Mouse (Mus musculus): Measurements from ENCODE around the gene Kalrn. TPM values are rescaled to one million over a fixed set of nuclear protein-coding genes. Genes with fewer than 3 reads are reported as not detected.
A peak's percentile ranks its signal among the peaks of the same experiment; 100 is the strongest.

Kalrn gene
- polyA plus RNA-seq, 1 experiment from 2014 or later, result 33.2 TPM

DNA sequence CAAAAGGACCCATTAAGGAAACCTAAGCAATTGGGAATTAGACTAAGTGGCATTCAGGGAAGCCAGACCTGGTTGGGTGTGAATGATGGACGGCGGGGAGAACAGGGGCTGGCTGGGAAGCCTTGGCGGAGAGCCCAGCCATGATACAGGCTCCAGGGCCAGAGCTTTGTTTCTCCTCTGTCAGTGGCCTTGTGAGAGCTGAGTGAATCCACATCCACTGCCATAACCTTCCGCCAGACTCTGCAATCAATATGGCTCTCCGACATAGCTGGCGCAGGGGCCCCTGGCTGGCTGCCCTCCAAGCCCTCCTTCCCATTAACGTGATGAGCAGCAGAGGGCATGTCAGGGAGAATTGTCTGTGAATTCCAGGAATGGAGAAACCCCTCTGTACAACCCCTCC lies 117.0 kb downstream of the Kalrn start:
- H3K9me3 ChIP-seq (replicated peaks), result no peaks in the 10 kb centered on the region
- ATAC-seq (ENCODE audit: low FRiP score), result peak; percentile 77
- no peak overlapping the region for H3K4me2 ChIP-seq (replicated peaks)
- H3K9ac ChIP-seq, result no peak overlapping the region
- no peaks in the 10 kb centered on the region for H3K36me3 ChIP-seq
- 53% methylated on average over 7 of the region's 7 CpGs for WGBS
- H3K4me3 ChIP-seq, result no peak overlapping the region
- H3K27me3 ChIP-seq, result no peaks in the 10 kb centered on the region
- peaks cover 23% of the 10 kb centered on the region for H3K4me1 ChIP-seq
- H3K27ac ChIP-seq, result 0 out of 2 replicates have a peak overlapping the region, but pooled peaks have one; percentile 62

DNA sequence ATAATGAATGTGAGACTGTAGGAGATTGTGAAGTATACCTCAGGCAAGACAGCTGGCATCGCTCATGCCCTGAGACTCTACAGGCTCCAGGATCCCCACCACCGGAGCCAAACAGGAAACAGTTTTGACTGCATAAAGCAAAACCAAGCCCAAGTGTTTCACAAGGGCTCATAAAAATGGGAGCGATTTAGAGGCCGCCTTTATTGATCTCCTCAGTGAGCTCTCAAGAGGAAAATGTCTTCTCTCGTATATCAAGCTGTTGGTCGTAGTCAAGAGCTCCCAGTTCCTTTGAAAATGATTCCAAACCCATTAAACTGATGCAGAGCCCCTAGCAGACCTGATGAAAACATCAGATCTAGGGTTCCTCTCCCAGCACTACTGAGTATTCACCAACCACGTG lies 127.7 kb downstream of the Kalrn start:
- Histone ChIP-seq H3K9ac (no peak overlapping the region), H3K4me2 (replicated peaks) (no peak overlapping the region), H3K4me1 (peaks cover 31% of the 10 kb centered on the region), H3K4me3 (no peak overlapping the region), H3K9me3 (replicated peaks) (no peaks in the 10 kb centered on the region), H3K27ac (no peak overlapping the region), H3K36me3 (no peaks in the 10 kb centered on the region), H3K27me3 (no peaks in the 10 kb centered on the region)
- WGBS, result 85% methylated on average over 7 of the region's 7 CpGs
- no peak for ATAC-seq (ENCODE audit: low FRiP score)

DNA sequence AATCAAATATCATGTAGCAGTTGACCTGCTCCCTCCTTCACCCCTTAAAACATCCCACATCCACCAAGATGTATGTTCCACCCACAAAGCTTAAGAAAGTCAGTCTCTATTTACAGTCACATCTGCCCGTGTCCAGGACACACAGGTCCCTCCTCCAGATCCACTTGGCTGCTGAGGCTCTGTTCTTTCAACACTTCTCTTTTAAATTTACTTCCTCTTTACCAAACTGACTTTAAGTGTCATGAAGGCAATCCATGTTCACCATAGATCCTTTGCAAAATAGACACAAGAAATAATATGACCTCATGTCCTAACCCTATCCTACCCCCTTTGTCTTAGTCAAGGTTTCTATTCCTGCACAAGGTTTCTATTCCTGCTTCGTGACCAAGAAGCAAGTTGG lies 131.6 kb downstream of the Kalrn start:
- no peaks in the 10 kb centered on the region for H3K36me3 ChIP-seq
- no peak overlapping the region for H3K9ac ChIP-seq
- H3K4me3 ChIP-seq, result no peak overlapping the region
- H3K27me3 ChIP-seq, result no peaks in the 10 kb centered on the region
- peaks cover 46% of the 10 kb centered on the region for H3K4me1 ChIP-seq
- WGBS, result 86% methylated on average over 2 of the region's 2 CpGs
- no peaks in the 10 kb centered on the region for H3K9me3 ChIP-seq (replicated peaks)
- H3K4me2 ChIP-seq (replicated peaks), result no peak overlapping the region
- peak overlapping the region; percentile 72 for H3K27ac ChIP-seq
- no peak for ATAC-seq (ENCODE audit: low FRiP score)

GRCm38 (mm10) chr16:34440994-34441414 lies 132.3 kb downstream of the Kalrn start:
- no peak overlapping the region for H3K9ac ChIP-seq
- 34% methylated on average over 4 of the region's 4 CpGs for WGBS
- peak; percentile 80 for ATAC-seq (ENCODE audit: low FRiP score)
- no peaks in the 10 kb centered on the region for H3K36me3 ChIP-seq
- H3K27ac ChIP-seq, result peak overlapping the region; percentile 72
- peaks cover 44% of the 10 kb centered on the region for H3K4me1 ChIP-seq
- no peak overlapping the region for H3K4me2 ChIP-seq (replicated peaks)
- H3K4me3 ChIP-seq, result no peak overlapping the region
- no peaks in the 10 kb centered on the region for H3K9me3 ChIP-seq (replicated peaks)
- no peaks in the 10 kb centered on the region for H3K27me3 ChIP-seq

DNA sequence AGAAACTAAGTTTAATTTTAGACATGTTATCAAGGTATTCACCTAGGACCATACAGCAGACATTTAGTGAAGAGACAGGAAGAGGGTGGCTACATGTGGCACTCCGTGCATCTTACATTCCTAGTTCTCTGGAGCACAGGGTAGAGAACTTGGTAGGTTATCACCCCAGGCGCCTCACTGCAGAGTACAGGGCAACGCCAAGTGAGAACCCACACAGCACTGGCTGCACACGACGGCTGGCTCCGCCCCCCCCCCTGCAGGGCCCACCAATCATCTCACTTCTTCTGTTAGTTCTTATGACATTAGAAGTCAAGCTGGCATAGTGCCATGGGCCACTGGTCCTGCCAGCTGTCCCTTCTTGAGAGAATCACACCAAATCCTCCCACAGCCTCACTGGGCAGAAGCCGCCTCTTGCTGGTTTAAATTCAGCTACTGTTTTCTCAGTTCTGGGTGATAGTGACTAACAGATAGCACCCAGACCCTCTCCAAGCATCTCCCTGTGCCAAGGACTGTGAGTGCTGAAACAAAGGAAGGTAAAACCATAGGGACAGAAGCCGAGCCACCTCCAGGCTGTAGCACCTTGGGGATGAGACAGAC lies 133.2 kb downstream of the Kalrn start:
- peak overlapping the region; percentile 72 for H3K27ac ChIP-seq
- H3K4me1 ChIP-seq, result peaks cover 39% of the 10 kb centered on the region
- H3K9ac ChIP-seq, result no peak overlapping the region
- no peak overlapping the region for H3K4me2 ChIP-seq (replicated peaks)
- 73% methylated on average over 8 of the region's 8 CpGs for WGBS
- no peaks in the 10 kb centered on the region for H3K27me3 ChIP-seq
- no peak overlapping the region for H3K4me3 ChIP-seq
- ATAC-seq (ENCODE audit: low FRiP score), result peak; percentile 55
- H3K9me3 ChIP-seq (replicated peaks), result no peaks in the 10 kb centered on the region
- H3K36me3 ChIP-seq, result no peaks in the 10 kb centered on the region

DNA sequence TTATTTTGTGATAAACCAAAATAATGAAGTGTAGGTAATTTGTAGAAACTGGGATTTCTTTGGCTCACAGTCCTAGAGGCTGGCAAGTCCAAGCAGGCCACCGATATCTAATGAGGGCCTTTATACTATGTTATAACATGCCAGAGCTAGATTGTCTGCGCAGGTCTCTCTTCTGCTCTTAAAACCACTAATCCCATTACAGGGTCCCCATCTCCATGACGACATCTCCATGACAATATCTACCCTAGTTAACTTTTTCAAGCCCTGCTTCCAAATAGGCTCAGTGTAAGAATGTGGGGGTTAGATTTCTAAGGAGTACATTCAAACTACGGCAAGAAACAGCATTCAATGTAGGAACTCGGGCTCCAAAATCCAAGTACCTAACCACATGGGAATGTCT lies 143.2 kb downstream of the Kalrn start:
- Histone ChIP-seq H3K4me3 (no peak overlapping the region), H3K27ac (no peak overlapping the region), H3K9ac (no peak overlapping the region), H3K36me3 (no peaks in the 10 kb centered on the region), H3K27me3 (no peaks in the 10 kb centered on the region), H3K9me3 (replicated peaks) (no peaks in the 10 kb centered on the region), H3K4me1 (peaks cover 41% of the 10 kb centered on the region), H3K4me2 (replicated peaks) (no peak overlapping the region)
- no peak for ATAC-seq (ENCODE audit: low FRiP score)
- 67% methylated on average over 5 of the region's 5 CpGs for whole genome bisulfite sequencing

GRCm38 (mm10) chr16:34427654-34428053 lies 145.7 kb downstream of the Kalrn start:
- Histone ChIP-seq H3K36me3 (no peaks in the 10 kb centered on the region), H3K27ac (0 out of 2 replicates have a peak overlapping the region, but pooled peaks have one; percentile 35), H3K4me1 (peaks cover 46% of the 10 kb centered on the region), H3K4me3 (no peak overlapping the region), H3K9me3 (replicated peaks) (no peaks in the 10 kb centered on the region), H3K27me3 (no peaks in the 10 kb centered on the region), H3K4me2 (replicated peaks) (no peak overlapping the region), H3K9ac (no peak overlapping the region)
- WGBS, result 44% methylated on average over 5 of the region's 5 CpGs
- ATAC-seq (ENCODE audit: low FRiP score), result no peak

DNA sequence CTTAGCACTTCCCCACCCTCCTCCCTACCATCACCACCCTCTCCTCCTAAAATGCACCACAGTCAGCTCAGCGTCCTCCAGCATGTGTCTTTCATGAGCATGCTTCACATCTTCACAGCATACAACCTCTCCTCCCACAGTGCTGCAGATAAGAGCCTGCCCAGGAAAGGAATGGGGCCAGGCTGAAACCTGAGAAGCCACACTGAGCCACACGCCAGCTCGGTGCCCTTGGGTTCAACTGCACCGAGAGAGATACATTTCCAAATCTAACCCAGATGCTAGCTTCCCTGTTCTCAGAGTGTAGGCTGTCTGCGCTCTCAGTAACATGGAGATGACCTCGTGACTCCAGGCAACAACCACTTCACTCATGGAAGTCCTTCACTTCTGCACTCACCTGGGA lies 151.9 kb downstream of the Kalrn start:
- ATAC-seq (ENCODE audit: low FRiP score), result no peak
- no peaks in the 10 kb centered on the region for H3K36me3 ChIP-seq
- H3K4me2 ChIP-seq (replicated peaks), result no peak overlapping the region
- H3K4me3 ChIP-seq, result no peak overlapping the region
- no peaks in the 10 kb centered on the region for H3K27me3 ChIP-seq
- no peak overlapping the region for H3K9ac ChIP-seq
- no peaks in the 10 kb centered on the region for H3K9me3 ChIP-seq (replicated peaks)
- no peak overlapping the region for H3K27ac ChIP-seq
- WGBS, result 50% methylated on average over 6 of the region's 6 CpGs
- peaks cover 57% of the 10 kb centered on the region for H3K4me1 ChIP-seq

GRCm38 (mm10) chr16:34417966-34418365 lies 155.4 kb downstream of the Kalrn start:
- peaks cover 61% of the 10 kb centered on the region for H3K4me1 ChIP-seq
- H3K9ac ChIP-seq, result no peak overlapping the region
- WGBS, result 38% methylated on average over 3 of the region's 3 CpGs
- ATAC-seq (ENCODE audit: low FRiP score), result no peak
- no peaks in the 10 kb centered on the region for H3K27me3 ChIP-seq
- no peak overlapping the region for H3K4me2 ChIP-seq (replicated peaks)
- no peak overlapping the region for H3K27ac ChIP-seq
- H3K36me3 ChIP-seq, result no peaks in the 10 kb centered on the region
- H3K9me3 ChIP-seq (replicated peaks), result no peaks in the 10 kb centered on the region
- no peak overlapping the region for H3K4me3 ChIP-seq

- Histone ChIP-seq H3K36me3 (no peaks in the 10 kb centered on the region), H3K4me1 (peaks cover 62% of the 10 kb centered on the region), H3K9ac (no peak overlapping the region), H3K4me3 (no peak overlapping the region), H3K4me2 (replicated peaks) (no peak overlapping the region), H3K27ac (no peak overlapping the region), H3K27me3 (no peaks in the 10 kb centered on the region), H3K9me3 (replicated peaks) (no peaks in the 10 kb centered on the region)
- 80% methylated on average over 3 of the region's 3 CpGs for WGBS
- ATAC-seq (ENCODE audit: low FRiP score), result no peak
Measured at GRCm38 (mm10) chr16:34417383-34417782, 155.9 kb downstream of the Kalrn start.

DNA sequence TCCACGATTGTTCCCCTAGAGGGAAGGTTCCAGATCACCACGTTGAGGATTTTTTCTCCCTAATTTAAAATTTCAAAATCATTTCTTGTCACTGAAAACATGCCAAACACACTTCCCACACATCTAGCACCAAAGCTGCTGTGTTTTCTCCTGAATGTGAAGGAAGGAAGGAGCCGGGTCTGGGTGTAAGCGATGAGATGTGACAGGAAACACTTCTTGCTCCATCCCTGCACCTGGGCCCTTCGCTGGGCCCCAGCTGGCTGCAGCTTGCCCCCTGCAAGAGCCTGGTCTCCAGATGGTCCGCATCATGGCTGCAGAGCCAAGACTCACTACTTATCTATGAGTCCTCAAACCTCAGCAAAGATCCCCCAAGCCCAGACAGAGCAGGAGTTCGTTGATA lies 158.8 kb downstream of the Kalrn start:
- Histone ChIP-seq H3K36me3 (no peaks in the 10 kb centered on the region), H3K4me3 (no peak overlapping the region), H3K4me1 (peaks cover 44% of the 10 kb centered on the region), H3K9me3 (replicated peaks) (no peaks in the 10 kb centered on the region), H3K27ac (peak overlapping the region; percentile 70), H3K4me2 (replicated peaks) (no peak overlapping the region), H3K27me3 (no peaks in the 10 kb centered on the region), H3K9ac (no peak overlapping the region)
- 53% methylated on average over 7 of the region's 7 CpGs for WGBS
- no peak for ATAC-seq (ENCODE audit: low FRiP score)

DNA sequence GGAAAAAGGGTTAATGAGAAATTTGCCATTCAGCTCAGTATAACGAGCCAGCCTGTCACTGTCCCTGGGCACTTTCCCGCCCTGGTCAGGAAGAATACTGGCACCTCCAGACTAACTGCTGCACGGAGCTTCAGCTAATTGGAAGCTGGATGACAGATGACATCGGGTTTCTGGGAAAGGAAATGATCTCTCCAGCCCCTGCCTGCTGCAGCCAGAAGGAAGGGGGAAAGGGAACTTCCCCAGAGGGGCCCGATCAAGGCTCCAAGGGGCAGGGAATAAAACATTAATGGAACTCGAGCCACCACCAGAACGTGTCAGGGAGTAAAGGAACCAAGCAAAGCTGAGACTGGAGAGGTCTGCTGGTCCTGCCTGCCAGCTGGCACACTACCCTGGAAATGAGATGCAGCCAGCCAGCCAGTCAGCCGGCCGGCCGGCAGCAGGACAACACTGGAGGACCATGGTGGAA lies 159.4 kb downstream of the Kalrn start:
- WGBS, result 37% methylated on average over 10 of the region's 10 CpGs
- H3K4me3 ChIP-seq, result no peak overlapping the region
- H3K27me3 ChIP-seq, result no peaks in the 10 kb centered on the region
- H3K36me3 ChIP-seq, result no peaks in the 10 kb centered on the region
- no peaks in the 10 kb centered on the region for H3K9me3 ChIP-seq (replicated peaks)
- peaks cover 44% of the 10 kb centered on the region for H3K4me1 ChIP-seq
- H3K27ac ChIP-seq, result peak overlapping the region; percentile 70
- ATAC-seq (ENCODE audit: low FRiP score), result peak; percentile 62
- H3K4me2 ChIP-seq (replicated peaks), result 0 out of 2 replicates have a peak overlapping the region, but pooled peaks have one; percentile 15
- H3K9ac ChIP-seq, result no peak overlapping the region

DNA sequence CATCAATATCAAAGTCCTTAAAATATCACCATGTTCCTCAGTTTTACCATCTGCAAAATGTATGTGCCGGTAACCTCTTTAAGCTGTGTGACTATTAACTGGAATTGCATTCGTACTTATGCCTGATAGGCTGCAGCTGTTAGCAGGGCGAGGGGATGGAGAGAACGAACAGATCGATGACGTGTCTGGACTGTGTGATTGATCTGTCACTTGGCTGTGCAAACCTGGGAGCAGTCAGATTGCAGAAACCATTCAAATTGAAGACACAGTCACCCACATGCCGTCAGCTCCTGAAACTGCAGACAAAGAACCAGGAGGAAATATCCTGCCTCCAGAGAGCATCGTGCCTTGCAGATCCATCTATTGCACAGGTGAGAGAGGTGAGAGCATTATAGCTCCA lies 166.3 kb downstream of the Kalrn start:
- Histone ChIP-seq H3K4me3 (no peak overlapping the region), H3K27ac (no peak overlapping the region), H3K27me3 (no peaks in the 10 kb centered on the region), H3K9me3 (replicated peaks) (no peaks in the 10 kb centered on the region), H3K9ac (no peak overlapping the region), H3K4me2 (replicated peaks) (no peak overlapping the region), H3K4me1 (peaks cover 7% of the 10 kb centered on the region; the same call in 1 of the 2 replicates), H3K36me3 (no peaks in the 10 kb centered on the region)
- 75% methylated on average over 8 of the region's 8 CpGs for WGBS
- no peak for ATAC-seq (ENCODE audit: low FRiP score)

Measured in hindbrain, embryonic 12.5 days (tissue).